Mouse (Mus musculus) brain, embryonic 14.5 days (tissue): ENCODE results near the gene Hebp1. TPM values are rescaled to one million over a fixed set of nuclear protein-coding genes. Genes with fewer than 3 reads are reported as not detected.

ENCODE experiments used
- DNase-seq: peaks from one replicate; pipeline ENCODE4 v3.0.0-alpha.2; 2011; ENCODE audit warnings: low read depth
- CTCF ChIP-seq: fragments of 200-500 bp; IDR thresholded peaks from 2 replicates; pipeline ENCODE4 v1.5.1; 2012; ENCODE audit warnings: inconsistent platforms, mild to moderate bottlenecking, moderate library complexity, borderline replicate concordance; ENCODE audit not compliant: insufficient read depth, insufficient read length; ENCODE audit errors: extremely low read depth
- POLR2A ChIP-seq: fragments of 200-500 bp; IDR thresholded peaks from 2 replicates; pipeline ENCODE4 v1.6.1; 2012; ENCODE audit warnings: mild to moderate bottlenecking, inconsistent platforms, borderline replicate concordance; ENCODE audit not compliant: poor library complexity, insufficient read depth, insufficient read length, severe bottlenecking; ENCODE audit errors: extremely low read depth
- polyA plus RNA-seq: library from polyadenylated mRNA; depleted of rRNA; stranded (reverse); fragments of >200 nt; gene quantifications from 2 replicates; pipeline ENCODE4 v1.2.3, GENCODE M21; 2012

Hebp1 gene
- polyA plus RNA-seq, 1 experiment: 7.2 TPM

- no peak for TF ChIP-seq POLR2A
- no peak for TF ChIP-seq CTCF
- DNase-seq: no peak
Measured at GRCm38 (mm10) chr6:135219916-135220315, 22.1 kb upstream of the Hebp1 start.

- TF ChIP-seq CTCF (no peak), POLR2A (no peak)
Measured at GRCm38 (mm10) chr6:135218330-135218729, 20.5 kb upstream of the Hebp1 start.

GRCm38 (mm10) chr6:135212666-135213065, 14.8 kb upstream of the Hebp1 start:
- TF ChIP-seq POLR2A: no peak
- TF ChIP-seq CTCF: no peak
- DNase-seq: no peak

More at GRCm38 (mm10) chr6:135218330-135218729, 20.5 kb upstream of the Hebp1 start:
- DNase-seq: no peak

DNA sequence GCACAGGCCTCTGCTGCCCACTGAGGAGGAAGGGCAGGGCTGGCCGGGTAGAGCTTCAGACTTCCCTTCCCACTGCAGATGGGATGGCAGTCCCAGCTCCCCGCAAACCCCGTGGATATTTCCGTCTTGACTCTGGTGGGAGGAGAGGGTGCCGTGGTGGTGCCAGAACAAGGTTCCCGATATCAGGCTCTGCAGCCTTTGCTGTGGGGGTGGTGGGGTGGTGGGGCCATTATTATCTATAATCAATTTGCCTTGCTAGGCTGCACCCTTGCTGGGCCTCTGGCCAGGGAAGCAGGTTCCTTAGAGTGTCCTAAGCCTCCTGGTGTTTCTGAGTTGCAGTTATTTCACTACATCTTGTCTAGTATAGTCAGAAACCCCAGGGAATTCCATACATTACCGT, 13.3 kb upstream of the Hebp1 start:
- TF ChIP-seq CTCF (no peak), POLR2A (no peak)
- no peak for DNase-seq

DNA sequence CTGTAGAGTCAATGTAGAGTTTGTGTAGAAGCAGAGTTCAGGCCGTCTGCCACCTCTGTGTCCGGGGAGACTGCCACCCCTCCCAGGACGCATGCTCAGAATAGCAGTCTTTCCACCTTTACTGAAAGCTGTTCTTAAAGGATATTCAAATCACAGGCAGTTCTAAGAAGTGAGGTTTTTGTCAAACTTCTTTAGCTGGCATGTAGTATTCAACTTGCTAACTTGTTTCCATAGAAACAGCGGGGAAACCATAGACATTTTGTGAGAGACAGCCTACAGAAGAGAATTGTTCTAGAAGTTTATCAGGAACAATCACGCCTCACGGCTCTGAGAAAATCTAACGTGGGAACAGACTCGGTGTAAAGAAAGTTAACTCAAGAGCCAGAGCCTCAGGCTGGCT, 9.1 kb upstream of the Hebp1 start:
- peak; percentile 76 for DNase-seq
- TF ChIP-seq POLR2A (no peak), CTCF (no peak)

GRCm38 (mm10) chr6:135205802-135206201, 8.0 kb upstream of the Hebp1 start:
- DNase-seq: no peak
- no peak for TF ChIP-seq POLR2A
- TF ChIP-seq CTCF: no peak

DNA sequence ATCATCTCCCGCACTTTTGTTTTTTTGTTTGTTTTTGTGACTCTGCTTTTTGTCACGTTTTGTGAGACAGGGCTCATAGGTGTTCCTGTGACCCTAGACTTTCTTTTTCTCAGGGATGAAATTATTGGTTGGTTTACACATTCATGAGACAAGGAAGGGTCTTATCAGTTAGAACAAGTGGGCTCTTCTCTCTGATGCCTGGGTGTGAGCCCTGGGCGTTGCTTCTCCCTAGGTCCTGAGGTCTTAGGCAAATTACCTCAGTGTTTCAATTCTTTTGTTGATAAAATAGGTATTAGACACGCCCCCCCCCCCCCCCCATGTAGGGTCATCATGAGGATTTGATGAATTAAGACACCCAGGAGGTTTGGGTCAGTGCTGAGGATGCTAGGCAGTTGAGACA, 7.0 kb upstream of the Hebp1 start:
- no peak for DNase-seq
- no peak for TF ChIP-seq POLR2A
- TF ChIP-seq CTCF: no peak

DNA sequence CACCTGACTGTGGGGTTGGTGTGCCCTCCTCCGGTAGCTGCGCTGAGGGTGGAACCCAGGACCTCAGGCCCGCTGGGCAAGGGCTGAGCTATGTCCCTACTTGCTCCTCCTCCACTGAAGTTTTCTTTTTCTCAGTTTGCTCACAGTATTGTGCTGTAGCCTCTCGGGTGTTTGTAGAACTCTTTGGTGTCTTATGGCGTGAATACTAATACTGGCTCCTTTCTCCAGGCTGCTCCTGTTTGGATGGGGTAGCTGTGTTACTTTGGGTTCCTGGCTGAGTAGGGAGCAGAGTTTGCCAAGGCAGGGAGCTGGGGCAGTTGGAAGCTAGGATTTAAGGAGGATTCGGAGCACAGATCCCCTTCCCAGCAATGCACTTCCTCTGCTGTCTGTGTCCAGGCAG, 5.9 kb upstream of the Hebp1 start:
- TF ChIP-seq POLR2A (no peak), CTCF (no peak)
- peak; percentile 57 for DNase-seq

DNA sequence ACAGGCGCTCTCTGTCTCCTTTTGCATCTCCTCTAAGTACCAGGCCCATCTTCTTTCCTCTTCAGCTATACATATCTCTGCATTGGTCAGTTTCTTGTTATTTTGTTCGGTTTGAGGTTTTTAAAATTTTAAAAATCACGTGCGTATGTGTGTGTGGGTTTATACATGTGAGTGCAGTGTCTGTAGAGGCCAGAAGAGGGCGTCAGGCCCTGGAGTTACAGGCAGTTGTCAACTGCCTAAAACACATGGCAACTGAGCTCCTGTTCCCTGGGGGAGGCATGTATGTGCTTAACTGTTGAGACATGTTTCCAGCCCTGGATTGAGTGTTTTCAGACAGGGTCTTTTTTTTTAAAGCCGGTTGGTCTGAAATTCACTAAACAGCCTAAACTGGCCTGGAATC, 4.8 kb upstream of the Hebp1 start:
- no peak for DNase-seq

GRCm38 (mm10) chr6:135200122-135200957, 2.5 kb upstream of the Hebp1 start:
- TF ChIP-seq CTCF: no peak
- no peak for TF ChIP-seq POLR2A
- DNase-seq: no peak

More for the DNA sequence above, 4.8 kb upstream of the Hebp1 start:
- TF ChIP-seq CTCF: no peak
- no peak for TF ChIP-seq POLR2A

GRCm38 (mm10) chr6:135198726-135199125, 904 bp upstream of the Hebp1 start:
- no peak for DNase-seq
- no peak for TF ChIP-seq CTCF

DNA sequence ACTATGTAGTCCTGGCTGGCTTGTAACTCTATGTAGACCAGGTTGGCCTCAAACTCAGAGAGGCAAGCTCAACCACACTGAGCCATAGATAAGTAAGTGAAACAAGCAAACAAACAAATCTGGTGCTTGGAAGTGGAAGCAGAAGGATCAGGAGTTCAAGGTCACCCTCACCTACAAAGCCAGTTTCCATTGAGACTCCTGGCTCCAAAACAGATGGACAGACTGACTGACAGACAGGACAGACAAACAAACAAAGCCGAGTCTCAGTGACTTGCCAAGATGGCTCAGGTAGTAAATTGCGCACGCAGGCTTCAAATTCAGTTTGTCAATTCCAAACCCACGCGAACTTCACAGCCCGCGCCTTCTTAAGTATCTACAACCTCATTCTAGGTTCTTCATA, 376 bp downstream of the Hebp1 start:
- no peak for DNase-seq
- TF ChIP-seq CTCF: no peak
- no peak for TF ChIP-seq POLR2A
